23 mouse cellular contexts compared by ENCODE assay signal in genomic region chr8:46142498-46143081, GRCm38 (mm10). TPM values are rescaled to one million over a fixed set of nuclear protein-coding genes. Genes with fewer than 3 reads are reported as not detected.
DNase-seq lines count a peak whose midpoint lies in the region; ATAC-seq and TF ChIP-seq lines count a peak whose summit lies in the region.
"Had no signal": no experiment of that assay in that cellular context is flagged by ENCODE, and none has a peak within 500 bp of the region (broad histone marks: within the 10 kb centered on the region; RNA-seq: fewer than 3 reads in every experiment).

No protein-coding gene starts in this region.

- no peak for ATAC-seq in intestine, embryonic 16.5 days
- ATAC-seq in intestine, embryonic 15.5 days, result no peak
- ATAC-seq: forebrain, embryonic 15.5 days; Patski had no signal

- TF ChIP-seq EP300 in CH12.LX (IDR thresholded peaks at IDR 0.05; ENCODE audit: low read length), result no peak

- H3K27ac ChIP-seq in intestine, embryonic 16.5 days (ENCODE audit: low read length), result peak overlapping the region; percentile 61; the same call in 1 of the 2 replicates
- no peak overlapping the region for H3K27ac ChIP-seq in intestine, embryonic 15.5 days
- H3K27ac ChIP-seq in CH12.LX (ENCODE audit: insufficient read depth, low read depth), result no peak overlapping the region
- H3K27ac ChIP-seq: embryonic facial prominence, embryonic 15.5 days; forebrain, embryonic 10.5 days; forebrain, embryonic 15.5 days; heart, embryonic 15.5 days; hindbrain, embryonic 10.5 days; hindbrain, embryonic 15.5 days had no signal

- no peaks in the 10 kb centered on the region for H3K27me3 ChIP-seq in intestine, embryonic 16.5 days (replicated peaks; ENCODE audit: control insufficient read depth, insufficient read depth, low read length)
- H3K27me3 ChIP-seq in intestine, embryonic 15.5 days (replicated peaks), result no peaks in the 10 kb centered on the region
- no peaks in the 10 kb centered on the region for H3K27me3 ChIP-seq in CH12.LX (replicated peaks)
- H3K27me3 ChIP-seq: embryonic facial prominence, embryonic 15.5 days; forebrain, embryonic 15.5 days; heart, embryonic 15.5 days; hindbrain, embryonic 15.5 days; Patski had no signal

- 94% methylated on average over 4 of the region's 4 CpGs for WGBS in intestine, embryonic 16.5 days
- WGBS in intestine, embryonic 15.5 days, result 92% methylated on average over 4 of the region's 4 CpGs

- H3K4me1 ChIP-seq in intestine, embryonic 16.5 days (ENCODE audit: control insufficient read depth, insufficient read depth, low read length), result peaks cover 27% of the 10 kb centered on the region
- peaks cover 7% of the 10 kb centered on the region; the same call in 1 of the 2 replicates for H3K4me1 ChIP-seq in intestine, embryonic 15.5 days (replicated peaks)
- peaks cover 16 to 30% of the 10 kb centered on the region in 2 experiments for H3K4me1 ChIP-seq in CH12.LX (ENCODE audit: control insufficient read depth in 1 of 2, insufficient read depth in 2 of 2)
- H3K4me1 ChIP-seq: embryonic facial prominence, embryonic 15.5 days had no signal

- dilution Hi-C loops in CH12.LX (cut with MboI; ENCODE audit: extremely low pct_ligation_motif_present, extremely low pct_unique_long_range_greater_than_20kb, low sequenced_read_pairs), result no loop called here

- in situ Hi-C loops in CH12.LX (cut with MboI; ENCODE audit: low pct_ligation_motif_present, low pct_unique_long_range_greater_than_20kb, low sequenced_read_pairs), result no loop called here

- no peak for TF ChIP-seq CTCF in CH12.LX (conservative IDR thresholded peaks at IDR 0.05 in 1 of 2, IDR thresholded peaks at IDR 0.05 in 1 of 2; ENCODE audit: low read depth in 2 of 2, low read length in 2 of 2)

- 0 out of 2 replicates have a peak overlapping the region, but pooled peaks have one; percentile 24 for H3K9ac ChIP-seq in intestine, embryonic 16.5 days (ENCODE audit: low read depth, low read length)
- H3K9ac ChIP-seq in intestine, embryonic 15.5 days, result no peak overlapping the region
- H3K9ac ChIP-seq in CH12.LX (ENCODE audit: insufficient read depth, low read depth), result no peak overlapping the region
- H3K9ac ChIP-seq: embryonic facial prominence, embryonic 15.5 days; forebrain, embryonic 15.5 days; heart, embryonic 15.5 days; hindbrain, embryonic 15.5 days had no signal

- no peaks in the 10 kb centered on the region for H3K79me2 ChIP-seq in CH12.LX (replicated peaks; ENCODE audit: control insufficient read depth, extremely low read depth, insufficient read depth, poor library complexity, severe bottlenecking)

- TF ChIP-seq RAD21 in CH12.LX (IDR thresholded peaks at IDR 0.05; ENCODE audit: low read depth, low read length), result no peak

- no peaks in the 10 kb centered on the region for H3K36me3 ChIP-seq in intestine, embryonic 16.5 days (ENCODE audit: control insufficient read depth, insufficient read depth, low read length)
- no peaks in the 10 kb centered on the region for H3K36me3 ChIP-seq in intestine, embryonic 15.5 days
- peaks cover 0 to under 1% of the 10 kb centered on the region in 2 experiments for H3K36me3 ChIP-seq in CH12.LX (replicated peaks in 1 of 2; ENCODE audit: control insufficient read depth in 1 of 2, insufficient read depth in 1 of 2, low read length in 1 of 2)
- H3K36me3 ChIP-seq: embryonic facial prominence, embryonic 15.5 days; forebrain, embryonic 10.5 days; forebrain, embryonic 15.5 days; heart, embryonic 15.5 days; hindbrain, embryonic 10.5 days; hindbrain, embryonic 15.5 days had no signal

- no peak overlapping the region for H3K4me3 ChIP-seq in intestine, embryonic 16.5 days (ENCODE audit: low read length)
- H3K4me3 ChIP-seq in intestine, embryonic 15.5 days (replicated peaks), result no peak overlapping the region
- no peak overlapping the region for H3K4me3 ChIP-seq in CH12.LX (replicated peaks in 1 of 3; ENCODE audit: low read depth in 2 of 3, low read length in 2 of 3, poor library complexity in 1 of 3)
- H3K4me3 ChIP-seq: embryonic facial prominence, embryonic 15.5 days; erythroblast, embryonic 14.5 days; forebrain, embryonic 10.5 days; forebrain, embryonic 15.5 days; heart, embryonic 15.5 days; hindbrain, embryonic 10.5 days; hindbrain, embryonic 15.5 days had no signal

- DNase-seq in CH12.LX (ENCODE audit: extremely low read depth), result no peak
- peak; percentile 69 for DNase-seq in induced T-regulatory cell, adult 2 months (ENCODE audit: low read depth)
- no peak for DNase-seq in urinary bladder, postnatal 36 days (ENCODE audit: low spot score in 2 of 2)
- DNase-seq in gastrocnemius, adult 18-20 months (ENCODE audit: low spot score), result no peak
- no peak for DNase-seq in cerebellum, postnatal 25 days
- DNase-seq: adrenal gland, adult 8-10 months; adrenal gland, postnatal 36 days; cerebellum, adult 2 months; cerebellum, postnatal 10 days; embryo, embryonic 11 days; gastrocnemius, postnatal 10 days; heart, adult 18-20 months had no signal

- TF ChIP-seq POLR2A in CH12.LX (IDR thresholded peaks at IDR 0.05; ENCODE audit: low read depth, low read length), result no peak

- no peak overlapping the region for H3K4me2 ChIP-seq in intestine, embryonic 16.5 days (ENCODE audit: low read depth, low read length)
- no peak overlapping the region for H3K4me2 ChIP-seq in intestine, embryonic 15.5 days (replicated peaks)
- peak overlapping the region; percentile 70 for H3K4me2 ChIP-seq in CH12.LX (ENCODE audit: insufficient read depth, low read depth, poor library complexity, severe bottlenecking)
- H3K4me2 ChIP-seq: embryonic facial prominence, embryonic 15.5 days; forebrain, embryonic 15.5 days; heart, embryonic 11.5 days; heart, embryonic 15.5 days; hindbrain, embryonic 15.5 days had no signal

- H3K9me3 ChIP-seq in intestine, embryonic 16.5 days (ENCODE audit: control insufficient read depth, low read length), result no peaks in the 10 kb centered on the region
- no peaks in the 10 kb centered on the region for H3K9me3 ChIP-seq in intestine, embryonic 15.5 days
- H3K9me3 ChIP-seq in CH12.LX (replicated peaks; ENCODE audit: low read length), result no peaks in the 10 kb centered on the region
- H3K9me3 ChIP-seq: embryonic facial prominence, embryonic 15.5 days; forebrain, embryonic 10.5 days; forebrain, embryonic 15.5 days; heart, embryonic 15.5 days; hindbrain, embryonic 10.5 days; hindbrain, embryonic 15.5 days had no signal

TF ChIP-seq in CH12.LX, 34 proteins besides CTCF, POLR2A, EP300 and RAD21:
- TF ChIP-seq ZNF384 (IDR thresholded peaks at IDR 0.05; ENCODE audit: low read depth, low read length) (peak; percentile 68; the same call in 1 of the 2 replicates), CHD2 (IDR thresholded peaks at IDR 0.05; ENCODE audit: low read length) (no peak), IRF4 (IDR thresholded peaks at IDR 0.05; ENCODE audit: low read depth, low read length) (no peak)

RNA-seq across cellular contexts. Expression of gene Cfap97, which starts 9.0 kb away (rescaled TPM):
- 15.0 and 17.1 TPM in 2 replicates for polyA plus RNA-seq in intestine, embryonic 16.5 days (2015; fragmentation: Nextera tagmentation; extraction: Ambion mirVana)
- 19.7 and 26.9 TPM in 2 replicates for polyA plus RNA-seq in intestine, embryonic 15.5 days (2015; fragmentation: Nextera tagmentation; extraction: Ambion mirVana)
- 10.7 and 11.8 TPM in 2 replicates for total RNA-seq in CH12.LX (2012; rRNA removed)
- 19.7 and 20.9 TPM in 2 replicates for total RNA-seq in CH12.LX (2014; rRNA removed)
- 11.2 and 14.4 TPM in 2 replicates for polyA plus RNA-seq in CH12.LX (2012; ENCODE audit: insufficient read length, low read depth)
- 10 to 100 TPM; 13.6 to 14.9 TPM for total RNA-seq in gastrocnemius, adult 18-20 months (2021)

RNA-seq across cellular contexts. Expression of gene Snx25, which starts 9.4 kb away (rescaled TPM):
- polyA plus RNA-seq in intestine, embryonic 16.5 days (2015; fragmentation: Nextera tagmentation; extraction: Ambion mirVana), result 5.9 and 7.6 TPM in 2 replicates
- polyA plus RNA-seq in intestine, embryonic 15.5 days (2015; fragmentation: Nextera tagmentation; extraction: Ambion mirVana), result 7.2 and 7.6 TPM in 2 replicates
- 13.4 and 14.3 TPM in 2 replicates for total RNA-seq in CH12.LX (2012; rRNA removed)
- 22.2 and 24.9 TPM in 2 replicates for total RNA-seq in CH12.LX (2014; rRNA removed)
- 6.9 and 7.2 TPM in 2 replicates for polyA plus RNA-seq in CH12.LX (2012; ENCODE audit: insufficient read length, low read depth)
- 1 to 10 TPM; 5.8 to 7.4 TPM for total RNA-seq in gastrocnemius, adult 18-20 months (2021)
